Mouse (Mus musculus) urinary bladder, postnatal 36 days (tissue): Measurements from ENCODE around the gene Rai14.

Experiments
- DNase-seq, 2 experiments: peaks; one replicate each; pipeline ENCODE4 v3.0.0; 2022; ENCODE audit warnings: low spot score in 2 of 2, mixed read lengths in 1 of 2

Rai14 gene

DNA sequence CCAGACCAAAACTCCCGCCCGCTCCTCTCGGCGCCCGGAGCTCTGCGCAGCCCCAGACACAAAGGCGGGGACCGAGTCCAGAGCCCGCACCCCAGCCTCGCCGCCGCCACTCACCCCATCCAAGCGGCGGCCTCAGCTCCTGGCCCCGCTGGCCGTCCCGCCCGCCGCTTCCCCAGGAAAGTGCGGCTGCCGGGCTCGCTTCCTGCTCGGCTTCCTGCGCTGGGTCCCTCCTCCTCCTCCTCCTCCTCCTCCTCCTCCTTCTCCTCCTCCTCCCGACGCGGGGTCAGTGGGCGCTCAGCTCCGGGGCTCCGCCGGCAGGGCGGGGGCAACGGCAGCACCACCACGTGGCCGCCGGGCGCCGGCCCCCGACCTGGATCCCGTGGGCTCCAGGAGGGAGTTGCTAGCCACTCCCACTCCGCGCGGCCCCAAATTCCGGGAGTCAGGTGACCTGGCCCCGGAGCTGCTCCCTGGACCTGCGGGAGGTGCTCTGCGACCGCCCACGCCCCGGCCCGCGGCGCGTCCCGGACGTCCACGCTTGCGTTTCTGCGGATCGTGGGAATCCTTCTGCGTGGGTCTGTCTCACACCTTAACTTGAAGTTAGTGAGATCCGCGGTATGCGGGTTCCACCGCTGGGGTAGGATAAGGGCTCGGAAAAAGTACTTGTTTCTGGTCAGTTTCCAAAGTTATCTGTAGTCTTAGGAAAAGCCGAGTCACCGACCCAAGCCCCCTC is at the start of gene Rai14:
Gene Rai14 (minus strand): TSS at position 216 of the 730 bp plus-strand sequence.
- peak; percentile 79 to 88 for DNase-seq

DNA sequence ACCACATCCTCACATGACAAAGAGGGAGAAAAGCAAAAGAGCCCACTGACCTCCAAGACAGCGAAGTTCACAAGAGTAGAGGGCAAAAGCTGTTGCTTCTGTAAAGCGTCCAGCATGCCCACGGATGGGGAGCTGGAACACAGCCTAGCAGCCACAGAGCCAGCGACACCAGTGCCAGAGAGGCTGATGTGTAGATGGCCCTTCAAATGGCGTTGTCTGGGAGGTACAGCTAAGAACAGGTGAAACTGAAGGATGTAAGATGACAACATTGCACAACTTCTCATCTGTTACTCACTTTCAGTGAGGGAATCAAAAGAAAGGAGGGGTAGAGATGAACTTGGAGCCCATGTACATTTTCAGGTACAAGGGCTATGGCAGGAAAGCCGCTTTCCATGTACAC is 47.0 kb upstream of the Rai14 start:
- no peak for DNase-seq

GRCm38 (mm10) chr15:10760006-10760405 is 45.6 kb upstream of the Rai14 start:
- peak in 1 of 2 experiments; percentile 30 for DNase-seq

GRCm38 (mm10) chr15:10759440-10759839 is 45.0 kb upstream of the Rai14 start:
- DNase-seq = no peak

GRCm38 (mm10) chr15:10758808-10759207 is 44.4 kb upstream of the Rai14 start:
- no peak for DNase-seq

- no peak for DNase-seq
Observed at GRCm38 (mm10) chr15:10751141-10751540, 36.7 kb upstream of the Rai14 start.

GRCm38 (mm10) chr15:10750339-10750738 is 35.9 kb upstream of the Rai14 start:
- no peak for DNase-seq

- no peak for DNase-seq
Observed at GRCm38 (mm10) chr15:10749678-10750077, 35.3 kb upstream of the Rai14 start.

- DNase-seq = no peak
Observed at GRCm38 (mm10) chr15:10747638-10748037, 33.2 kb upstream of the Rai14 start.

- DNase-seq = no peak
Observed at GRCm38 (mm10) chr15:10747226-10747625, 32.8 kb upstream of the Rai14 start.

DNA sequence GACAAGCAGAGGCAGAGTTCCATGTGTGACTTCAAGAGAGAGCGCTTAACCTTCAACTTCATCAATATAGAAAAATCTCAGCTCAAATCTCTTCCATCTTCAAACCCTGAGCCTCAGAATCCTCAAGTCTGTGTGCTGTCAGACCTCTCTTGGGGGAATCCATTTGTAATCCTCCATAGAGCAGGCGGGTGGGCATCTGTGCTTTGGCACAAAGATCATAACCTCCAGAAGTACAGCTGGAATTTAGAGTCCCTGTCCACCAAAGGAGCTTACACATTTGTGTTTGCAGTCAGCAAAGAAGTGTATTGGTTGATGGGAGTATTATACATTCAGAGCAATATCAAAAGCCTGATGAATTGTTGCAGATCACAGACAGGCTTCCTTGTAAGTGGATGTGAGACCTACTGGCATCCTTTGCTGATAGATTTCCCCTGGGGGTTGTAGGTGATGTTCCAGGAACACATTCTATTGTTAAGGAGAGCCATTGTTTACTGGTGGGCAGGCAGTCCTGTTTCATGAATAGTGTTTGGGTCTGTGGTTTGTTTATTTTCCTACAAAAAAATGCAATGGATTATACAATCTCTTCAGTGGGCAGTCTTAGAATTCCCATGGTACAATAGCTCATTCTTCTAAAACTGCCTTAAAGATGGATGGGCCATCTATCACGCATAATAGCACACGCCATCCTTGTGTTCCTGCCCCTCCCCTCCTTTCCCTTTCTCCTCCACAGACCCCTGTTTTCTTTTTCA is 32.1 kb upstream of the Rai14 start:
- DNase-seq = no peak

- no peak for DNase-seq
Observed at GRCm38 (mm10) chr15:10742441-10742840, 28.0 kb upstream of the Rai14 start.

DNA sequence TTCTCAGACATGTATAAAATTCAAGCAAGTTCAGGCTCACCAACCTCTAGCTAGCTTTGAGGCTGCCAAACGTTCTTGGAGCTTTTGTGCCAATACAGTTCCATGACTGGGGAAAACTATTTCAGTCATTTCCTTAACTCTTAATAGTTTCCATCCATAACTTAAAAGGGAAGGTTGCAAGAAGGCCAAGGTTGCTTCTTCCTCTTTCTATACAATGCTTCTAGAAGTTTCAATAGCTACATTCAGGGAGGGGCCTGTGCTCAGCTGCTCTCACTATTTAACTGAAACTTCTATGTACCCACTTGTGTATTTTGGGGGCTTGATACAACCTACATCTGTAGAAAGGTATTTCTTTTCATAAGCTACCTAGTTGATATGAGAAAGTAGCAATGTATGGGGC is 24.9 kb upstream of the Rai14 start:
- DNase-seq = no peak

DNA sequence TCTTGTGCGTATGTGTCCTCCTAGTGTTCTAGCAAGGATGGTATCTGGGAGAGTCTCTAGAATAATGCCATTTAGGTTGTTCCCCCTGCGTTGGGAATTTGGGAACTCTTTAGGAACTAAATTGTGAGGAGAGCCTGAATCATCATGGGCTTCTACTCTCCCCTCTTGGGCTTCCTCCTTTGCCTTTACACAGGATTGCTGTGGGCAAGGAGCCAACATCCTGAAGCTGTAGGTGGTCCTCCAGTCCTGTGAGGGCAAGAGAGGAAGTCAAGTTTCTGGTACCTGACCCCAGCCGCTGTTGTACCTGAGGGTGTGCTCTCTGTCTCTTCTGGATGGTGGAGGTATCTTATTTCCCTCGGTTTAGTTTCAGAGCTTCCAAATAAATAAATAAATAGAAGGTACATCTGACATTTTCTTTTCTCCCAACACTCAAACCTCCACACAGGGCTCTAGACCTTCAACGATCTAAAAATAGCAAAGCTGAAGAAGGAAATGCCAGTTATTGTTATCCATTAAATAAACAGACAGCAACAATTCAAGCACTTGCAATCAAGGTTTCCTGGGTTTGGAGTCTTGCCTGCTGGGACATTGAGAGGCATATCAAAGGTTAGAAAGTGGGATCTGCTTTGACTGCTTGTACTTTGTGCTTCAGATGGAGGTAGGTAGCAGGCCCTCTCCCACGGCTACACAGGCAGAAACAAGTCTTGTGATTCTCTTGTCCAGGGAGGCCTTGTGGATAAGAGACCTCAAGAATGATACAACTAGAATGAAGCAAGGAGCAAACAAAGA is 24.1 kb upstream of the Rai14 start:
- no peak for DNase-seq

DNA sequence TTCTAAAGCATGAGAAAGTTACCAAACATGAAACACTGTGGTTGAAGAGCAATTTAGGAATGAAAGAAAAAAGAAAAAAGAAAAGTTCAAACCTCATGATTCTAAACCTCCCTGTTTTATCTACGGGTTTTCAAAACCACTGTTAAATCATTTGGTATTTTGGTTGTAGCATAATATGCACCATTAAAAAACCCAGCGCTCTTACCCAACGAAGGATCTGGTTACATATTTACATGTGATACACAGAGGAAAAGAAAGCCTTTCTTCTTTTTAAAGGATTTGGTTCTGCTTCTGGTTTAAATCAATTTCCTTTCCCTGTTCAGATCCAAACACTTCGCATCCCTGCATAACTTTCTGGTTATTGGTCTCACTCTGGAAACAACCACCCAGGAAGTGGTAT is 21.5 kb upstream of the Rai14 start:
- no peak for DNase-seq

GRCm38 (mm10) chr15:10735216-10735615 is 20.8 kb upstream of the Rai14 start:
- DNase-seq = no peak

- DNase-seq = no peak
Observed at GRCm38 (mm10) chr15:10731398-10731797, 17.0 kb upstream of the Rai14 start.

DNA sequence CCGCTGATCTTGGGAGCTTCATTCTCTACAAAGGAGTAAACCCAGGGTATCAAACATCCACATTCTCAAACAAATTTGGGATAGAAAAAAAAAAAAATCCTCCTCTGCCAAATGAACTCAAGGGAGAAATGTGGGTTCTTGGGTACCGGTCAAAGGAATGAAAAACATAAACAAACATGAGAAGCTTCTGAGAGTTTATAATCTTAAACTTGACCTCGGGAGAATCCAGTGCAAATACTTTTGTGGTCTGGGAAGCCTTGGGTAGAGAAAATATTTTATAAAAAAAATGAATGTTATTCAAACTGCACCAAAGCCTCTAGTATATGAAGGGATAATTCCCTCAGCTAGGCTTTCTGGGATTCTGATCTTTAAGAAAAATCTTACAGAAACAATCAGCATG is 11.8 kb upstream of the Rai14 start:
- DNase-seq = no peak

DNA sequence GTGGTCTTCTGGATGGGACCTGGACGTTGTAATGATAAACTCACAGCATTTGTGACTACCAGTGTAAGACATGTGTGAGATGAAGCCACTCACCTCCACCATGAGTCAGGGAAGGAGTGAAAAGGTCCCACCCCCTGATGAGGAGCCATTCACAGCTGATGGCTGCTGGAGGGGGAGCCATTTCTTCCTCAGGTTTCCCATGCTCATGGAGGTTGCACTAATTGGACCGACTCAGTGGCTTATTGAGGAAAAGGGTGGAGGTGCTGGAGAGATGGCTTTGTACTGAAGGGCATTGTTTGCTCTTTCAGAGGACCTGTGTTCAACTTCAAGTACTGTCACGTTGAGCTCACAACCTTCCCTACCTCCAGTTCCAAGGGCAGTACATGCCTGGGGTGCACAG is 10.4 kb upstream of the Rai14 start:
- no peak for DNase-seq

DNA sequence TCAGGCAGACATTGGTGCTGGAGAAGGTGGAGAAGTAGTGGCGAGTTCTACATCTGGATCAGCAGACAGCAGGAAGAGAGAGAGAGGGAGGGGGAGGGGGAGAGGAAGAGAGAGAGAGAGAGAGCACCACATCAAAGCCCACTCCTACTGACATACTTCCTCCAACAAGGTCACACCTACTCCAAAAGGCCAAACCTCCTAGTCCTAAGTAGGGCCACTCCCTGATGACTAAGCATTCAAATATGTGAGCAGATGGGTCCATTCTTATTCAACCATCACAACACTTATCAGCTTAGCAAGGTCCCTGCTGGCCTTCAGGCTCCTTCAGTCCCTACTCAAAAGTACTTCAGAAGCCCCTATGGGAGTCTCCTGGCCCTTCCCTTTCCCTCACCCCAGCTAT is 9.1 kb upstream of the Rai14 start:
- no peak for DNase-seq

GRCm38 (mm10) chr15:10722629-10723339 is 8.4 kb upstream of the Rai14 start:
- no peak for DNase-seq

- DNase-seq = no peak
Observed at GRCm38 (mm10) chr15:10721259-10721781, 6.9 kb upstream of the Rai14 start.
